Mouse (Mus musculus) midbrain, embryonic 12.5 days (tissue): ENCODE results near the gene Ccdc162. TPM values are rescaled to one million over a fixed set of nuclear protein-coding genes. Genes with fewer than 3 reads are reported as not detected.

Experiments used
- ATAC-seq: fragments of 200-750 bp; cut with Nextera tagmentation; 2 replicates; pipeline ENCODE4 v1.8.0; 2017; ENCODE audit warnings: low read depth, moderate TSS enrichment, moderate library complexity; ENCODE audit not compliant: low FRiP score
- H3K27ac ChIP-seq: fragments of 300-500 bp; sonication (generic); replicated peaks from 2 replicates; pipeline ENCODE4 v1.5.1; 2016; ENCODE audit warnings: mild to moderate bottlenecking
- H3K27me3 ChIP-seq: fragments of 300-500 bp; sonication (generic); 2 replicates; pipeline ENCODE4 v1.6.1; 2016; ENCODE audit warnings: mild to moderate bottlenecking
- H3K36me3 ChIP-seq: fragments of 300-500 bp; sonication (generic); 2 replicates; pipeline ENCODE4 v1.6.1; 2016
- H3K4me1 ChIP-seq: fragments of 300-500 bp; sonication (generic); 2 replicates; pipeline ENCODE4 v1.6.1; 2016
- H3K4me2 ChIP-seq: fragments of 300-500 bp; sonication (generic); replicated peaks from 2 replicates; pipeline ENCODE4 v1.6.1; 2016; ENCODE audit warnings: mild to moderate bottlenecking, moderate library complexity
- H3K4me3 ChIP-seq: fragments of 300-500 bp; sonication (generic); 2 replicates; pipeline ENCODE4 v1.5.1; 2016; ENCODE audit warnings: mild to moderate bottlenecking
- H3K9ac ChIP-seq: fragments of 300-500 bp; sonication (generic); replicated peaks from 2 replicates; pipeline ENCODE4 v1.6.1; 2016; ENCODE audit warnings: mild to moderate bottlenecking, moderate library complexity
- H3K9me3 ChIP-seq: fragments of 300-500 bp; sonication (generic); 2 replicates; pipeline ENCODE4 v1.6.1; 2016; ENCODE audit warnings: mild to moderate bottlenecking
- WGBS: fragments of 180-500 bp; shearing (Covaris S2); methylation state at CpG from one replicate; pipeline ENCODE4 v1.1.7; 2016; 5-methylcytosine and 5-hydroxymethylcytosine counted together
- polyA plus RNA-seq: library from polyadenylated mRNA; unstranded; fragments of >200 nt; fragmentation: Nextera tagmentation; extraction: Ambion mirVana; gene quantifications from 2 replicates; pipeline ENCODE4 v1.2.1, GENCODE M21; 2016

Gene Ccdc162
- 0.26 and 0.38 TPM in 2 replicates for polyA plus RNA-seq

- Histone ChIP-seq H3K27ac (no peak within 1 kb of the TSS), H3K9me3 (no peaks in the 10 kb centered on the region), H3K4me3 (no peak within 1 kb of the TSS), H3K36me3 (no peaks in the 10 kb centered on the region), H3K9ac (no peak within 1 kb of the TSS), H3K4me2 (0 out of 2 replicates have a peak within 1 kb of the TSS, but pooled peaks have one; percentile 9), H3K4me1 (peaks cover 14% of the 10 kb centered on the region), H3K27me3 (no peaks in the 10 kb centered on the region)
- WGBS = 46% methylated on average over 15 of the region's 15 CpGs
- ATAC-seq = 0 out of 2 replicates have a peak, but pooled peaks have one; percentile 44
These were observed at the start of gene Ccdc162 for GRCm38 (mm10) chr10:41716029-41716897. Ccdc162 (minus strand) TSS chr10:41716634.

GRCm38 (mm10) chr10:41765586-41765985 lies 49.2 kb upstream of the Ccdc162 start:
- no peaks in the 10 kb centered on the region for H3K27me3 ChIP-seq
- no peak overlapping the region for H3K27ac ChIP-seq
- H3K9me3 ChIP-seq = no peaks in the 10 kb centered on the region
- no peaks in the 10 kb centered on the region for H3K4me1 ChIP-seq
- no peak for ATAC-seq
- no peaks in the 10 kb centered on the region for H3K36me3 ChIP-seq
- no peak overlapping the region for H3K9ac ChIP-seq
- H3K4me3 ChIP-seq = no peak overlapping the region
- H3K4me2 ChIP-seq = no peak overlapping the region
- WGBS = 93% methylated on average over 4 of the region's 4 CpGs

DNA sequence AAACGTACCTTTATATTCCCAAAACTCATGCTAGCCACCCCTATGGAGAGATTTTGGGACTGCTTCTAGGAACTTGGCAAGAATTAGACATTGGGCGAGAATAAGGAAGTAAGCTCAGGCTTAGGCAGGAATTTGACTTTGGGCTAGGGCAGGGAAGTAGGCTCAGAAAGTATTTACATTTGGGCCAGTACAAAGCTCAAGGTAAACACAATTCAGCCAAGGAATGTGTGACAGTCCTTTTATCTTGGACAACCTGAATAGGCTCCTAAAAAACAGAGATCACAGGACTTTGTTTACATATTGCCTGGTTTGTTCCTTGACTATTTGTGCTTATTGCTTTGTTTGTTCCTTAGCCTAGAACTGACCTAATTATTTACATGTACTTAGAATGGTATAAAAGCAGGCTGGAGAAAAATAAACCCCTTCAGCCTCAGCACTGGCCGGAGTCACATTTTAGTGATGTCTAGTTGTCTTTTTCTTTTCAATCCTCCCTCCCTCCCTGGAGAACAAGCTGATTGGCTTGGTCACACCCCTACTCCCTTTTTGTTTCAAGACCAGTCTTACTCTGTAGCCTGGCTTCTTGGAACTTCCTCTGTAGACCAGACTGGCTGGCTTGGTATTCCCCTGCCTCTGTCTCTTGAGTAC lies 47.4 kb upstream of the Ccdc162 start:
- Histone ChIP-seq H3K27ac (no peak overlapping the region), H3K27me3 (no peaks in the 10 kb centered on the region), H3K9me3 (no peaks in the 10 kb centered on the region), H3K9ac (no peak overlapping the region), H3K36me3 (no peaks in the 10 kb centered on the region), H3K4me2 (no peak overlapping the region), H3K4me1 (no peaks in the 10 kb centered on the region), H3K4me3 (no peak overlapping the region)
- ATAC-seq = no peak
- WGBS = 76% methylated on average over 3 of the region's 3 CpGs

DNA sequence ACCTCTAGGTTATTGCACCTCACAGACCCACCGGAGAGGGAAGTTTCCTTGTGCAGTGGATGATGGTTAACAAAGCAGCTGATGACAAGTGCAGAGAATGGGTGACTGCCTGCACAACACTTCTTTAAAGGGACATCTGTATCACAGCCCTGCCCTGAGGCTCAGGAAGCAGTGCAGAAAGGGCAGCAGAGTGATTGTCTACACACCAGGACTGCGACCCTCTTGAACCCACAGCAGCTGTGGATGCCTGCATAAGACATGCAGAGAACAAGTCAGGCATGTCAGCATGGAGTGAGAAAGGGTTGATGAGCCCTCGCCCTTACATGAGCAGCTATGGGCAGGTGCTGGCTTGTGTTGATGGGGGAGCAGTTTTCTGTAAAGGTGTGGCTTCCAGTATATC lies 44.4 kb upstream of the Ccdc162 start:
- H3K9ac ChIP-seq = no peak overlapping the region
- no peak overlapping the region for H3K4me3 ChIP-seq
- H3K9me3 ChIP-seq = no peaks in the 10 kb centered on the region
- no peaks in the 10 kb centered on the region for H3K27me3 ChIP-seq
- H3K4me2 ChIP-seq = no peak overlapping the region
- H3K4me1 ChIP-seq = no peaks in the 10 kb centered on the region
- WGBS = 80% methylated on average over 3 of the region's 3 CpGs
- H3K27ac ChIP-seq = 0 out of 2 replicates have a peak overlapping the region, but pooled peaks have one; percentile 10
- H3K36me3 ChIP-seq = no peaks in the 10 kb centered on the region
- ATAC-seq = no peak

GRCm38 (mm10) chr10:41758041-41758440 lies 41.6 kb upstream of the Ccdc162 start:
- no peak overlapping the region for H3K4me2 ChIP-seq

GRCm38 (mm10) chr10:41757226-41757625 lies 40.8 kb upstream of the Ccdc162 start:
- no peak overlapping the region for H3K27ac ChIP-seq
- no peaks in the 10 kb centered on the region for H3K27me3 ChIP-seq
- no peak overlapping the region for H3K9ac ChIP-seq
- no peak overlapping the region for H3K4me2 ChIP-seq
- 96% methylated on average over 5 of the region's 5 CpGs for WGBS
- H3K9me3 ChIP-seq = no peaks in the 10 kb centered on the region
- H3K4me3 ChIP-seq = no peak overlapping the region
- no peaks in the 10 kb centered on the region for H3K4me1 ChIP-seq
- ATAC-seq = no peak
- H3K36me3 ChIP-seq = no peaks in the 10 kb centered on the region

More at GRCm38 (mm10) chr10:41758041-41758440, 41.6 kb upstream of the Ccdc162 start:
- no peaks in the 10 kb centered on the region for H3K36me3 ChIP-seq
- no peaks in the 10 kb centered on the region for H3K9me3 ChIP-seq
- H3K27me3 ChIP-seq = no peaks in the 10 kb centered on the region
- ATAC-seq = no peak
- H3K4me1 ChIP-seq = no peaks in the 10 kb centered on the region
- no peak overlapping the region for H3K4me3 ChIP-seq
- H3K9ac ChIP-seq = no peak overlapping the region
- no peak overlapping the region for H3K27ac ChIP-seq

- Histone ChIP-seq H3K27ac (no peak overlapping the region), H3K4me2 (no peak overlapping the region), H3K4me3 (no peak overlapping the region), H3K36me3 (no peaks in the 10 kb centered on the region), H3K9me3 (no peaks in the 10 kb centered on the region), H3K27me3 (no peaks in the 10 kb centered on the region), H3K4me1 (no peaks in the 10 kb centered on the region), H3K9ac (no peak overlapping the region)
- no peak for ATAC-seq
- 88% methylated on average over 14 of the region's 14 CpGs for WGBS
These were observed 35.5 kb upstream of the Ccdc162 start for GRCm38 (mm10) chr10:41751867-41752480.

GRCm38 (mm10) chr10:41749306-41749705 lies 32.9 kb upstream of the Ccdc162 start:
- H3K9me3 ChIP-seq = no peaks in the 10 kb centered on the region
- H3K4me3 ChIP-seq = no peak overlapping the region
- H3K4me1 ChIP-seq = no peaks in the 10 kb centered on the region
- H3K4me2 ChIP-seq = no peak overlapping the region
- ATAC-seq = no peak
- no peaks in the 10 kb centered on the region for H3K27me3 ChIP-seq
- H3K27ac ChIP-seq = no peak overlapping the region
- no peaks in the 10 kb centered on the region for H3K36me3 ChIP-seq
- H3K9ac ChIP-seq = no peak overlapping the region
- 89% methylated on average over 3 of the region's 3 CpGs for WGBS

DNA sequence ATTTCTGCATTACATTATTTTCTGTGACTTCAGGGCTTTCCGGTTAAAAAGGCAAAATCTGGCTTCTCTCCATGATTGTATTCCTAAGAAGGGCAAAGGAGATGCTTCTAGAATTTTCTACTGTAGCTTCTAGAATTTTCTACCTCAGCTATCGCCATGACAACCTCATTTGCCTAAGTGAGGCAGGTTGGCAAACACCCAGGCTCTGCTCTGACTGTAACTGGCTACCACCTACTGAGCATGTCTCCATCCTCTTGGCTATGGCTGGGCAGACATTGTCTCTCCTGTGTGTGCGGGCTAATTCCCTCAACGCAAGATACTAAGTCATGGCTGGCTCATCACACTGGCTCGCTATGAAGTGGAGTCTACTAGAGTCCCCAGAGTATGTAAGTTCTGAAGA lies 30.1 kb upstream of the Ccdc162 start:
- H3K9me3 ChIP-seq = no peaks in the 10 kb centered on the region
- H3K4me1 ChIP-seq = no peaks in the 10 kb centered on the region
- H3K36me3 ChIP-seq = no peaks in the 10 kb centered on the region
- H3K27ac ChIP-seq = no peak overlapping the region
- H3K9ac ChIP-seq = no peak overlapping the region
- H3K4me3 ChIP-seq = no peak overlapping the region
- 94% methylated on average over 5 of the region's 5 CpGs for WGBS
- ATAC-seq = no peak
- no peak overlapping the region for H3K4me2 ChIP-seq
- no peaks in the 10 kb centered on the region for H3K27me3 ChIP-seq

GRCm38 (mm10) chr10:41744006-41744405 lies 27.6 kb upstream of the Ccdc162 start:
- no peaks in the 10 kb centered on the region for H3K9me3 ChIP-seq

GRCm38 (mm10) chr10:41740221-41740620 lies 23.8 kb upstream of the Ccdc162 start:
- Histone ChIP-seq H3K27ac (no peak overlapping the region), H3K4me1 (peaks cover 7% of the 10 kb centered on the region), H3K27me3 (no peaks in the 10 kb centered on the region), H3K9me3 (0 out of 2 replicates have a peak, but pooled peaks cover 3% of the 10 kb centered on the region), H3K36me3 (0 out of 2 replicates have a peak, but pooled peaks cover 10% of the 10 kb centered on the region), H3K9ac (no peak overlapping the region), H3K4me2 (no peak overlapping the region), H3K4me3 (no peak overlapping the region)
- WGBS = 92% methylated on average over 2 of the region's 2 CpGs
- no peak for ATAC-seq

More at GRCm38 (mm10) chr10:41744006-41744405, 27.6 kb upstream of the Ccdc162 start:
- no peak overlapping the region for H3K27ac ChIP-seq
- no peaks in the 10 kb centered on the region for H3K27me3 ChIP-seq
- H3K4me3 ChIP-seq = no peak overlapping the region
- H3K4me2 ChIP-seq = no peak overlapping the region
- H3K36me3 ChIP-seq = no peaks in the 10 kb centered on the region
- no peak for ATAC-seq
- H3K9ac ChIP-seq = no peak overlapping the region
- H3K4me1 ChIP-seq = no peaks in the 10 kb centered on the region
- WGBS = 85% methylated on average over 4 of the region's 4 CpGs

DNA sequence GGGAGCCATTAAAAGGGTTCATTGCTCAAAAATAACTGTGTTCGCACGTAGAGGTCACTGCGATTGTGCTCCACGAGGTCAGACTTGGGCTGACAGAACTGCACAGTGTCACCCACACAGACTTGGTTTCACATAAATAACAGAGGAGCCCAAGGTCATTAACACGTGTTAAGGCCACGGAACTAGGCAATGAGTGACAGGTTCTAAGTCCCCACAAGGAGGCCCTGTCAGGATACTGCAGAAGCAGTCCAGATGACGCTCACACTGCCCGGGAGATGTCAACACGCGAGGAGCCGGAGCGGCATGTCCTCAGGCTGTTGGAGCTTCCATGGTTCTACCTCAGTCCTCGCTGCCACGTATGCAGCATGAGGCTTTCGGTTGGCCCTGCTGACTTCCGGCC lies 20.8 kb upstream of the Ccdc162 start:
- WGBS = 97% methylated on average over 16 of the region's 16 CpGs
- Histone ChIP-seq H3K9ac (no peak overlapping the region), H3K4me2 (no peak overlapping the region), H3K27me3 (no peaks in the 10 kb centered on the region), H3K36me3 (0 out of 2 replicates have a peak, but pooled peaks cover 10% of the 10 kb centered on the region), H3K4me1 (peaks cover 8% of the 10 kb centered on the region), H3K9me3 (0 out of 2 replicates have a peak, but pooled peaks cover 3% of the 10 kb centered on the region), H3K27ac (no peak overlapping the region), H3K4me3 (no peak overlapping the region)
- ATAC-seq = no peak
